Mouse (Mus musculus) cerebellum, adult 9-10 months (tissue): ENCODE data around the gene Psmc2.

Experiments used
- DNase-seq: peaks from one replicate; pipeline ENCODE4 v3.0.0; 2022

The Psmc2 gene

DNA sequence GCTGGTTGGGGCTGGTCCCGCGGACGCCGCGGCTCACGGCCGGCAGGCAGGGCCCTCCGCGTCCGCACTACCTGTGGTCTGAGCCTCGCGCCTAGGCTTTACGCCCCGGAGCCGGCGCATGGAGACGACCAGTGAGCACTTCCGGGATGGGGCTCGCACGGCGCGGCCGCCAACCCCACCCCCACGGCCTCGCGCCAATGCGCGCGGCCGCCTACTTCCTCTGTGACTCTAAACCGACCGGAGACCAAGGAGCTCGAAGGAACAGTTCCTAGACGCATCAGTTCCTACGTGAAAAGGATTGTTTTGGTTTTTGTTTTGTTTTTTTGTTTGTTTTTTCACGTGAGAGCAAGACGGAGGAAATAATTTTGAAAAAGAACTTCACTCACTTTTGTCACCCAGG lies at the start of gene Psmc2, which contains the start of gene Dnajc2:
Gene Psmc2, plus strand, starts transcription at position 231 of the 400 bp plus-strand sequence.
Gene Dnajc2, minus strand, starts transcription at position 199 of the 400 bp plus-strand sequence.
- peak; percentile 93 for DNase-seq

DNA sequence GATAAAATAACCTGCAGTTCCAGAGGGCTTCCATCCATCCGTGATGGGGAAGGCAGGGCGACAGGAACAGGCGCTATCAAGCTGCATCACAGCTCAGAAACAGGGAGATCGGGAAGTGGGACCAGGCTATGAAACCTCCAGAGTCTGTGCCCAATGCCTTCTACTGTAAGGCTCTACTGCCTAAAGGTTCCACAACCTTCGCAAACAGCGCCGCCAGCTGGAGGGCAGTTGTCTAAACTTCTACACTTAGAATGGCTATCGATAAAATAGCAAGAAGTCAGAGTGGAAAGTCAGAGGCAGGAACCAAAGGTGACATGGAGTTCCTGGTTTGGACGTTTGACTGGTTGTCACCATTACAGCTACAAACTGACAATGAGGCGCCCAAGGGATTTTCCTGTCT lies 49.5 kb upstream of the Psmc2 start:
- DNase-seq: peak; percentile 46

DNA sequence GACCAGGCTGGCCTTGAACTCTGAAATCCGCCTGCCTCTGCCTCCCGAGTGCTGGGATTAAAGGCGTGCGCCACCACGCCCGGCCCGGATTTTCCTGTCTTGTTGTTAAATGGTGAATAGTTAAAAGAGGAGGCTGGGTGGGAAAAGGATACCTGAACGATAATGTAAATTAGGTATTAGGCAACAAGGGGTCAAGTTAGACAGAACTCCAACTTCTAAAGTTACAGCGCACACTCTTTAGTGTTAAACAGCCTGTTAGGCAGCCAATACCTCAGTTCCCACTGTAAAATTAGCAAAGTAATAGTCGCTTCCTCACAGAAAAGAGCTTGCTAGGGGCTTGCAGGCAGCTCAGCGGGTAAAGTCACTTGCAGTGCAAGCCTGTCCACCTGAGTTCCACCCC lies 49.0 kb upstream of the Psmc2 start:
- DNase-seq: peak; percentile 13

DNA sequence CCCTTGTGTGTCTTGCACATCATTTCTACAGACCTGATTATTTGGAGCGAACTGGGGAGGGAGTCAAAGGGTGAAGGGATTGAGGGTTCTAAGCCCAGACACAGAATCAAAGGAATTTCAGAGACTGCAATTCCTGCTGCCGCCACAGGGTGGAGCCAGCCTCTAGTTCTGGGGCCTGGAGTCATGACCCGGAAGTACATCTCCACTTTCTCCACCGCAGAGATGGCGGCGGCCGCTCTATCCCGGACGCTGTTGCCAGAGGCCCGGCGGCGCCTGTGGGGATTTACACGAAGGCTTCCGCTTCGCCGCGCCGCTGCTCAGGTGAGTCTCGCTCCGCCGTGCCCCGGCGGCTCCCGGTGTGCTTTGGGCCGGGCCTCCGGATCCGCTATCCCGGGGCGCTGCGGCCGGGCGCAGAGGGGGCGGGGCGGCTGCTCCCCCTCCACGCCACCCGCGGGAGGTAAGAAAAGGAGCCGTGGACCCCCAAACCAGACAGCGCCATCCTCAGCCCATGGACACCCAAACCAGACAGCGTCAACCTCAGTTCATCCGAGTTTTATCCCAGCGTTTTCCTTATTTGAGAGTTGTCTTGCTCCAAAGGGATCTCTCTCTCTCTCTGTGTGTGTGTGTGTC lies 48.0 kb upstream of the Psmc2 start, which contains the start of gene Pmpcb:
Gene Pmpcb, plus strand, starts transcription at position 186 of the 630 bp plus-strand sequence.
- peak; percentile 94 for DNase-seq

DNA sequence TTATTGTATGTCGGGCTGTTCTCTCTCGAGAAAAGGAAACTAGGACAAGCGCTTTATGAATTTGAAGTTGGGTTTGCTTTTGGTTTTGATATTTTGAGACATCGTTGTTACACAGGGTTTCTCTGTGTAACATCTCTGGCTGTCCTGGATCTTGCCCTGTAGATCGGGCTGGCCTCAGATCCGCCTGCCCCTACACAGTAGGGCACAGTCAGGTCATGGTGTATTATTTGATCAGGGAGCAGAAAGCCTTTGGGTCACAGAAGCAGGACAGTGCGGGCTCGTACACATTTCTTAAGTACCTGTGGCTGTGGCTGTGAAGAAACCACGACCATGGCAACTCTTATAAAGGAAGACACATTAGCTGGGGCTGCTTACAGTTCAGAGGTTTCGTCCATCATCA lies 47.5 kb upstream of the Psmc2 start:
- no peak for DNase-seq

DNA sequence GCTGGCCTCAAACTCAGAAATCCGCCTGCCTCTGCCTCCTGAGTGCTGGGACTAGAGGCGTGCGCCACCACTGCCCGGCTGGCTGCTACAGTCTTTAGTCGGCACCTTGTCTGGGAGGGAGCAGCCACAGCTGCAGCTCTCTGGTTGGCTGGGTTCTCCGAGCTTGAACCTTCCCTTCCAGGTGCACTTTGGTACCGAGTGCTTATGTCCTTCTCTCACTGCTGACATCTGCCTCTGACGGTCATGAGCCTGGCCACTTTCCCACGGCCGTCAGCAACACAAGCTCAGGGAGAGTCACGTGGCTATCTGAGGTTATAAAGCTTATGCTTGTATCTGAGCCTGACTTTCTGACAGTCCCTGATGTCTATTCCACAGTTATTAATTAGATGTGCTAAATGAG lies 46.0 kb upstream of the Psmc2 start:
- no peak for DNase-seq

DNA sequence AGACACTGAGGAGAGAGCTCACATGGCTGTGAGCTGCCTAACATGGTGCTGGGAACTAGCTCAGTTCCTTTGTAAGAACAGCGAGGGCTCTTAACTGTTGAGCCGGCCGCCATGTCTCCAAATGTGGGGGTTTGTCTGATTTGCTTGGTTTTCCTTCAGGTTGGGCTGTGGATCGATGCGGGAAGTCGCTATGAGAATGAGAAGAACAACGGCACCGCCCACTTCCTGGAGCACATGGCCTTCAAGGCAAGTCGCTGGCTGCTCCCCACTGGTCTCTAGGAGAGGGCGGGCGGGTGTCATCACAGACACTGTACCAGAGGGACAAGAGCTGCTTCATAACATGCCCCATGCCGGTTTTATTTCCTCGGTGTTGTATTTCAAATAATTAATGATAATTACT lies 45.2 kb upstream of the Psmc2 start:
- no peak for DNase-seq

DNA sequence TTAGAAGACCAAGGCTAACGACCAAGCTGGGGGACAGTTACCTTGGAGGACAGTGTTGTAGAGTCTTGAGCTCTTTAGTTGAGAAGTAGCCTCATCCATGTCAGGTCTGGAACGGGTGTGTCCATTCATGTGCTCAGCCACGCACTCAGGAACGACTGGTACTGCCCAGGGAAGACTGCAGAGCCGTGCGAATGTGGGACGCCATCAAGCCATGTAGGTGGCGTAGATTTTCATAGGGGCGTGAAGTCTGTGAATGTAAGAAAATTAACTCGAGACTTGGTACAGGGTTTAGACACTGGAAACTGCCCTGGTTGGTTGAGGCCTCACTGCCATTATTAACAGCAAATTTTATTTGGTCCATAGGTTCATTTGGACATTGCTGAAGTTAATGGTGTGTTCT lies 41.5 kb upstream of the Psmc2 start:
- DNase-seq: no peak

DNA sequence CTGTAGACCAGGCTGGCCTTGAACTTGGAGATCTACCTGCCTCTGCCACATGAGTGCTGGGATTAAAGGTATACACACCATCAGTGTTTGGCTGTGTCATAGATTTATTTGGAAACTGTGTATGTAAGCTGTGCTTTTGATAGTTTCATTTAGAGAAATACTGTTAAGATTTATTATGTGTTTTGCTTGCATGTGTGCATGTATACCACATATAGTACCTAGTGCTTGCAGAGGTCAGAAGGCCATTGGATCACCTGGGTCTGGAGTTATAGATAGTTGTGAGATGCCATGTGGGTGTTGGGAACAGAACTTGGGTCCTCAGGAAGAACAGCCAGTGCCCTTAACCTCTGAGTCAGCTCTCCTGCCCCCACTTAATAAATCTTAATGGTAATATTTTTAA lies 40.4 kb upstream of the Psmc2 start:
- no peak for DNase-seq

DNA sequence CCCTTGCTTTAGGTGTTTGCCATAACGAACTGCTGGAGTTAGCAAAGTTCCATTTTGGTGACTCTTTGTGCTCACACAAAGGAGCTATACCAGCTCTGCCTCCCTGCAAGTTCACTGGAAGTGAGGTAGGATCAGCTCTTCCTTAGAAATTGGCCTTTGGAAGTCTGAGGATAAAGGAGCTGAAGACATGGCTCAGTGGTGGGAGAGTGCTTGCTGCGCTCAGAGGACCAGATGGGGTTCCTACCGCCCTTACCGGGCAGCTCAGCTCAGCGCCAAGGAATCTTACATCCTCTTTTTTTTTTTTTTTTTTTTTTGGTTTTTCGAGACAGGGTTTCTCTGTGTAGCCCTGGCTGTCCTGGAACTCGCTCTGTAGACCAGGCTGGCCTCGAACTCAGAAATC lies 39.1 kb upstream of the Psmc2 start:
- no peak for DNase-seq

DNA sequence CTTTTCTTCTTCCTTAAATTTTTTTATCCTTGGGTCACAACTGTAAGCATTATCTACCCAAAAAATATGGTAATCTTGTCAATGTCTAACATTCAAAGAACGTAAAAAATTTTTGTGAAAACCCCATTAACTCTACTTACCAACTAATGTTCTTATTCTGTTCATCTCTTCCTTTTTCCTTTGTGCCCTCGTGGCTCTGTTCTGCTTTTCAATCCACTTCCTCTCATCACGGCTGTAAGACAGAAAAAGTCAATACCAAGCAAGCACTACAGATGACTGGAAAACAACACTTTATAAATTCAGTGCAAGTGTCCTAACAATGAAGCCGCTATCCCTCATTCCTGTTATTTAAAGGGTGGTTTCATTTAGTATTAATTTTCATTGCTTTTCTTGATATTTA lies 16.6 kb upstream of the Psmc2 start:
- DNase-seq: no peak

DNA sequence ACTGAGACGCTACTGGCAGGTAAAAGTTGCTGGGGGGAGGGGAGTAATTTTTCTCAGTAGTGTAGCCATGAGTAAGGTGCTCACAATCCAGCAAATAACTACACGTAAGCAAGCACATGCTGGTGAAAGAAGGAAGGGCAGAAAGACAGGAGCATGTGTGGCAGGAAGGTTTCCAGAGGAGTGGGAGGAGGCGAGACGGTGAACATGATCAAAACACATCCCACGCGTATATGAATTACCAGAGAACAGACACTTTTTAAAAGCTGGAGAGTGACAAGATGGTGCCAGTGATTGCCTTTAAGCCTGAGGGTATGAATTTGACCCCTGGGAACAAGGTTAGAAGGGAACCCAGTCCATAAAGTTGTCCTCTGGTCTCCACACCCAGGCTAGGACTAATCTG lies 15.2 kb upstream of the Psmc2 start:
- DNase-seq: no peak

DNA sequence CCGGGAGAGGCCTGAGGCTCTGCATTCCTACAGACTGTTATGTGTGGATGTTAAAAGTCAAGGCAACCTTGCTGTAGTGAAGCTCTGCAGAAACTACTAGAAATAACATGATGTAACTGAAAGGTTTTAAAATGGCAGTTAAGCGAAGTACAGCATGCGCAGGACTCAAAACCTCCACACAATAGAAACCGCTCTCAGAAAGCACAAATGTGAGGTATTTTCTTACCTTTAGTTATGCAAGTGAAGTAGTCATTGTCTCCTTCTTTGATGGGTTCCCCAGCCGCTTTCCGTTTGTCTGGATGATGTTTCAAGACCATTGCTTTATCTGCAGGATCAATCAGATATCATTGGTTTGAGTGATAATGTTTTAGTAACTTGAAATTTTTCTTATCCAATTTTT lies 8.6 kb upstream of the Psmc2 start:
- DNase-seq: no peak

DNA sequence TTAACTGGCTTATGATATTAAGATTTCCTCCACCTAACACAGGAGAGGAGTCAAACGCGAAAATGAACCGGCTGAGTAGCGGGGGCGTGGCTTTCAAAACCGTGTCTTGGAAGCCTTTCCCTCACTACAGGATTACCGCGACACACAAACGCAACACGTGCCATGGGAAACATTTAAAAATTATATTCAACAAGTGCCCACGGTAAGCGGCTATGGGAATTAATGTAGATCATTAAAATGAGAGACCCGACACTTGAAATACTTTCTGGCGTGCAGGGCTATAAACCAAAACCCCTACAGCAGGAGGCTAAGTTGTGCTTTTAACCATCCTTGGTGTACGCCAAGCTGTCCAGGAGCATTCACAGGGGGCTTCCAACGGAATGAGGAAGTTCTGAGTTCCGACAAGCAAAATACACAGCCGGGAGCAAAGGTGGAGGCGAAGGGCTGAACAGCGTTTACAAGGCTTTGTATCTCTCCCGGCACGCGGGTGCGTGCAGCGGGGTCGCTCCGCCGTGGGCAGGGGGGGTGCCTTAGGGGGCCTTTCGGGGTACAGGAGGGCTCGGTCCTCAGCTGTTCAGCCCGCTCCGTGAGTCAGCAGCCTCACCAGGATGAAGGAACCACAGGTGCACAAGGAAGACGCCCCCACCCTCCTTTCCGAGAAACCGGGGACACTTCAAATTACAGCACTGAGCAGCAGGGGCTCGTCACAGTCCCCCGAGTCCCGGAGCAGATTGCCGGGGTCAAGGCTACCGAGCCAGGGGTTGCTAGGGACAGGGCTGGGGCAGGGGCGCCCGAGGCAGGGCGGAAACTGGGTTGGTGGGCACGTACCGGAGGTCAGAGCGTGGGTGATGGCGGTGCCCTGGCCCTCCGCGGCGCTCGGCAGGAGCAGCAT lies 676 bp upstream of the Psmc2 start:
- DNase-seq: peak; percentile 31

DNA sequence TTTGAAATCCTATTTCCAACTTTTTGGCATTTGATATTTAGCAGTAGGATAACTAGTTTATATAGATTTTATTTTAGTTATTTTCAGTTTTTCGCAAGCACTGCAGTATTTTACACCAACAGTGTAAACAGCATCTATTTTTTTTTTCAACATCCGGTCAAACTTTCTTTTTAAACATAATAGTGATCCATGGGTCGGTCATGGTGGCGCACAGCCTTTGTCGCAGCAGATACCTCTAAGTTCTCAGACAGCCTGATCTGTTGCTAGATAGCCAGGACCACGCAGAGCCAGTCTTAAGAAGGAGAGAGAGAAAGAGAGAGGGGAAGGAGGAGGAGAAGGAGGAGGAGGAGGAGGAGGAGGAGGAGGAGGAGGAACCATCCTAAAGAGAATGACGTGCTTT lies 693 bp downstream of the Psmc2 start:
- peak; percentile 23 for DNase-seq

DNA sequence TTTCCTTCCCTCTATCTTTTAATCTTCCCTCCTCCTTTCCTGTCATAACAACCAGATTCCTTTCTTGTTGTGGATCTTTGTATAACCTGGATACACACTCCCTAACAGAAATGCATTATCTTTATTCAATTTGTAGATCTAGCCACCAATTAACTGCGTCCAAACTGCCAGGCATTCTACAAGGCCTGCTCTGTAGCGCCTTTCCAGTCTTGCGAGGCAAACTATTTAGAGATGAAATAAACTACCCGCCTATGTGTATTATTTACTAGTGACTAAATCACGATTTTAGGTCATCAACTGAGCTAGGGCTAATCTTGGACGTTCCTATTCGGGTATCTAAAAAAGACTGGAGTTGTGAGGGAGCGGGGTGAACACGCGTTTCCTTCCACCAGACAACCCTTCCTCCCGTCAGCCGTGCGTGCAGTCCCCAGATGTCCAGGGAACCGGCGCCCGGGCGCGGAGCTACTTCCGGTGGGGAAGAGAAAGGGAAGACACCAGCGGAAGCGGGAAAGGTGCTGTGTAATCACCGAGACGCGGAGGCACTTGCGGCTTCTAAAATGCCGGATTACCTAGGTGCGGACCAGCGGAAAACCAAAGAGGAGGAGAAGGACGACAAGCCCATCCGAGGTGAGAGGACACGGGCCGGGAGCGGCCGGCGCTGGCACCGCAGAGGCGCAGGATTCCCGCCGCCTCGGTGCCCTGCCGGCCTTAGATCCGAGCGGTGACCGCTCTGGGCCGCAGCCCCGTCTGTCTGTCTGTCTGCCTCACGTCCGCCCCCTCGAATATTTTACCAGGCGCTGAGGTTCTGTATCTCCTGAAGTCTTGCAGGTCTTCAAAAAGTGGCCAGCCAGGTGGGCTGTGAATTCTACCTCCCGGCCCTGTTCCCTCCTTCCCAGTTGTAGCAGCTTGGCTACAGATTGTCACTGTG lies 1.4 kb downstream of the Psmc2 start:
- peak; percentile 92 for DNase-seq

DNA sequence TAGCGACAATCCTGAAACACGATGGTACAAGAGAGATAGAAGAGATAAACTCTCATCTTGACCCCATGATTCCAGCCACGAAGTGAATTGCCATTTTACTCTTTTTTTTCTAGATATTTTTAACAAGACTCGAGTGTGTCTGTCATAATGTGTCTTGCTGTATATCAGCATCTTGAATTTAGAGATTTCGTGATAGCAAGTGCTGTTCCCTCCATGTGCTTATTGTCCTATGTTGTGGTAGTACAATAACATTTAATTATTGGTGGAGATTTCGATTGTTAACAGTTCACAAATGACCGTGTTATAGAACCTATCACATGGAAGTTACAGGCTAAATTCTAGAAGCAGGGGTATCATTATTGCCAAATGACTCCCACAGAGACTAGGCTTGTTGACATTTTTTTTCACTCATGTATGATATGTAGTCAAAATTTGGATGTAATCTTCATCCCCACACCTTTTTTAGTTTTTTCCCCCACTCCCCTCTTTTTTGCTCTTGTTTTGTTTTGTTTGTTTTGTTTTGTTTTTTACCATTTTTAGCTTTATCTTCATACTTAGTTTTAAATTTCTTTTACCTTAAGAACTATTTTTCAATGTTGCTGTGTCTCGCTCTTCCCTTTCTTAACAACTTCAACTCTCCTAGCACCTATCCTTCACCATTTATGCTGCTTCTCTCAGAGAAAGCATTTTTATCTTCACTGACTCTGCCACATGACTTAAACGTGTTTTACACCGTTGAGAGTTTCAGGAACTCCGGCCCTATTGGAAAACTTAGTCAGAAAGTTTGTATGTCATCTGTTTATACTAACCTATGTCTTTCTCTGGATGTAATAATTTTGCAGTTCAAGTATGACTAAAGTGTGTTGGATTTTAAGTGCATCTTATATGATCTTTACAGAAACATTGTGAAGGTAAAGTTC lies 2.4 kb downstream of the Psmc2 start:
- DNase-seq: peak; percentile 24

DNA sequence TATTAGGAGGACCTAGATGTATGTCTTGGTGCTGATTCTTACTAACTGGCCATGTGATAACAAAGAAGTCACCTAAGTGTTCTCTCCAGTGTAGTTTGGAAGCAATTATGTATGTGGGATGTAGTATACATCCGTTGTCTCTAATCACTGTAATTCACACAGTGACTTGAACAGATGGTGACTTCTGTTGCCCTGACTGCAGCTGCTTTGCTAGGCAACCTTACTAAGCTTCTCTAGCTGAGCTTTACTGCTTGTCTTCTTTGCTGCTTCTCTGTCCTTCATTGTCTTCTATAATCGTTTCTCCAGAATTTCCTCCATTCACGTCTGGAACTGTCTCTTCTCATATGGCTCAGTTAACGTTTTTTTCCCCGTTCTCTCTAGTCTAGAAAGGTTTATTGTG lies 4.0 kb downstream of the Psmc2 start:
- DNase-seq: no peak

DNA sequence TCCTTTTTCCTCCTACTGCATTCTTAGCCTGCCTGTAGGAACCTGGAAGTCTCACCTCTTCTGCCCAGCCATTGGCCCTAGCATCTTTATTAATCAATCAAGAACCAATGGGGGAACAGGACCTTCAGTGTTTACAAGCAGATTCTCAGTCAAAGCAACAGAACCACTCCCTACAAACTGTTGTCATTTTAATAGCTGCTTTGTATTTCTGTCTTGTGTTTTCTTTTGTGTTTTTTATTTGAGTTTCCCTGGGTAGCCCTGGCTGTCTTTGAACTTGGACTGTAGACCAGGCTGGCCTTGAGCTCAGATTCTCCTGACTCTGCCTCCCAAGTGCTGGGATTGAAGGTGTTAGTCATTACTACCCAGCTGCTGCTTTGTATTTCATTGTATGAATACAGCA lies 7.1 kb downstream of the Psmc2 start:
- no peak for DNase-seq

DNA sequence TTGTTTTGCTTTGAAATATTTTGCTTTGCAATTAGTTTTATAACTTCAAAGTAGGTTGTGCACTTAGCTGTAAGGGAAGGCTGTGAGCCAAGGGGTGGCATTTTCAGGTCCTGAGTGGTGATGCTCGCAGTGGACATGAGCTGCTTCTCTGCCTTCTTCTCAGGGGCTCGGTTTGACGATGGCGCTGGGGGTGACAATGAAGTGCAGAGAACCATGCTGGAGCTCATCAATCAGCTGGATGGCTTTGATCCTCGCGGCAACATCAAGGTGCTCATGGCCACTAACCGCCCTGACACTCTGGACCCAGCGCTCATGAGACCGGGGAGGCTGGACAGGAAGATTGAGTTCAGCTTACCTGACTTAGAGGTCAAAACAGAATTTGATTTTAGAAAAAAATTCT lies 17.8 kb downstream of the Psmc2 start:
- no peak for DNase-seq

DNA sequence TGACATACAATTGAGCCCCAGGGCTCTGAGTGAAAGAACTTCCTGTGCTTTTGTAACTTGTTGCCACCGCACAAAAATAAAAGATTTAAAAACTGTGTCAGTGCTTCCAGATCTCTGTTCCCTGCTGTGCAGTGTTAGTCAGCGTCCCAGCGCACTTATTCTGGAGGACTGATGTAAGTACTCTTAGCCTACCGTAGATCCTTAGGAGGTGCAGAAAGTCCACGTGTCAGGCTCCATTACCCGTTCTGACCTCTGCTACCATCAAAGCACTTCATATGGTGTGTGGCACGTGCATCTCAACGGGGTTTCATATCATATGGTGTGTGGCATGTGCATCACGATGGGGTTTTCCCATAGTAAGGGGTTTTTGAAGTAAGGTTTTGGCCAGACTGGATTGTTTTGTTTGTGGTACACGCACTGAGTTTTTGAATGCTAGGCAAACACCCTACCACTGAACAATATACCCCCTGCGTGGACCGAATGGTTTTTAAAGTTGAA lies 18.7 kb downstream of the Psmc2 start:
- no peak for DNase-seq

DNA sequence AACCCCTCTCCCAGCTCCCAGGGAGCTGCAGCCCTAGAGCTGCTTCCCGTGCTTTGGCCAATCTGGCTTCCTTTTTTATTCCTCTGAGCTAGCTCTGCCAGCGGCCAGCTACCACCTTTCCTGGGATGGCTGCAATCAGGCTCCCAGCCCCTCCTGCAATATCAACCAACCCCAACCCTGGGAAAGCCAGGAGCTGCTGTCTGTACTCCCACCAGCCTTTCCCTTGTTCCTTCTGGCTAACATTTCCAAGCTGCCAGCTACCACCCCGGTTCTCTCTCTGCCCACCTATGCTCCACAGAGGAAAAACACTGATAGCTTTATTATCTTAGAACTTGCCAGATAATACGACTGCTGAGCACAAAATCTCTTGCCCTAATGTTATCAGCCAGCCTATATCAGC lies 19.8 kb downstream of the Psmc2 start:
- no peak for DNase-seq
